Mouse (Mus musculus) adrenal gland, adult (tissue): ENCODE measurements around the gene Siah1a.
A peak's percentile ranks its signal among the peaks of the same experiment; 100 is the strongest.

Experiments
- DNase-seq, 2 experiments: peaks; one replicate each; pipeline ENCODE4 v3.0.0; 2022 to 2023; ENCODE audit warnings: low spot score in 1 of 2; ENCODE audit not compliant: inconsistent age in 2 of 2

Gene Siah1a

GRCm38 (mm10) chr8:86706756-86707155, 39.0 kb downstream of the Siah1a start:
- peak in 1 of 2 experiments; percentile 49 for DNase-seq

DNA sequence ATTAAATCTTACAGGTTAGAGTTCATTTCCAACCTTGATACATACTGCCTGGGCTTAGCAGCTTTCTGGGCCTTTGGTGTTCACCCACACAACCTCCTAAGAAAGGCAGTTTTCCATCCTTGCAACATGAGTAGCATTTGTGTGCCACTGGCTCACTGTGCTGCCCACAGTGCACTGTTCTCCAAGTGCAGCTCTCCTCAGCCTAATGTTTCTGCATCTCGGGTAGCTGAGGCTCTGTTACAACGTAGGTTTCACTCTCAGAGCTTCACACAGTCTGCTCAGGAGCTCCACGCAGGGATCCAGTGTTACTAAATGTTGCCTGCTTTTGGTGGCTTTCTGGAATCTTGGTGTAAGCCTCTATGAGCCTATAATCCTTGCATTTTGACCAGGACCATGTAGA, 40.4 kb downstream of the Siah1a start:
- DNase-seq, result no peak

- no peak for DNase-seq
Measured at GRCm38 (mm10) chr8:86702453-86702852, 43.3 kb downstream of the Siah1a start.

GRCm38 (mm10) chr8:86699471-86699870, 46.3 kb downstream of the Siah1a start:
- DNase-seq, result no peak

- peak; percentile 69 to 84 for DNase-seq
Measured at GRCm38 (mm10) chr8:86698811-86699421, 46.8 kb downstream of the Siah1a start.

DNA sequence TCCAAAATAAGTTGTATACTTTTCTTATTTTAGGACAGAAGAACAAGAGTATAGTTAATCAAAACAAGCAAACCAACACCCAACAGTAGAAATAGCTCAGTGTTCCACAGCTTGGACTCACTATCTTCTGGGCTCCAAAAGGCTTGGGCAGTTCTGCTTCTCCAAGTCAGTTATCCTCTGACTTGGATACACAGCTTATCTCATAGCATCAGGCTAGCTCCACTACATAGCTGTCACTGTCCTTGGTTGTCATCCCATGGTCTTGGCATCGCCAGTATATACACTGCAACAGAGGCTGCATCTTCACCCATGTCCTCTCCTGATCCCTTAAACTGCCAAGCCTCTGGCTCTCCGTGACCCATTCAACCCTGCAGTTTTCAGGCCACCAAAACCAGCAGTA, 50.0 kb downstream of the Siah1a start:
- DNase-seq, result peak in 1 of 2 experiments; percentile 18

DNA sequence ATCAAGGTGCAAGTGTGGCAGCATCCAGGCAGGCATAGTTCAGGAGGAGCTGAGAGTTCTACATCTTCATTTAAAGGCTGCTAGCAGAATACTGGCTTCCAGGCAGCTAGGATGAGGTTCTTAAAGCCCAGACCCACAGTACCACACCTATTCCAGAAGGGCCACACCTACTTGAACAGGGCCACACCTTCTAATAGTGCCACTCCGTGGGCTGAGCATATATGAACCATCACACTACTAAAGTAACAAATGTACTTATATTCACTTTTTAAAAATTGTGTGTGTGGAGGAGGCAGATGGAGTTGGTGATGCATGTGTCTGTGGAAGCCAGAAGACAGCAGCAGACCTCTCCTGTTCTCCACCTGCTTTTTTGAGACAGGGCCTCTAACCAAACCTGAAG, 51.7 kb downstream of the Siah1a start:
- peak in 1 of 2 experiments; percentile 18 for DNase-seq

DNA sequence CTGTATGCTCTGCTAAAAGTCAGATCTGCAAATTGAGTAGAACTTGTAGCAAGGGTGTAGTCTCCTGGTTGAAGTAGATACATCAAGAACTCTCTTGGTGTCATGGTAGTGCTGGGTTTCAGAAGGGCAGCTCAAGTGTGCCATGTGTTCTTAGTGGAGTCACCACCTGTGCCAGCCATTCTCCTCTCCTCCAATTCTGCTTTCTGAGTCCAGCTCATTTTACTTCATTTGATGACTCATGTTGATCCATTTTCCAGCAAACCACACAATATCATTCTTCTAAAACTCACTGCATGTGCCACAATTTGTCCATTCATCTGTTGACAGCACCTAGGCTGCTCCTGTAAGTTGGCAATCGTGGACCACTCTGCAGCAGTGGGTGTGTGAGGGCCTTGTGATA, 53.6 kb downstream of the Siah1a start:
- peak in 1 of 2 experiments; percentile 30 for DNase-seq

DNA sequence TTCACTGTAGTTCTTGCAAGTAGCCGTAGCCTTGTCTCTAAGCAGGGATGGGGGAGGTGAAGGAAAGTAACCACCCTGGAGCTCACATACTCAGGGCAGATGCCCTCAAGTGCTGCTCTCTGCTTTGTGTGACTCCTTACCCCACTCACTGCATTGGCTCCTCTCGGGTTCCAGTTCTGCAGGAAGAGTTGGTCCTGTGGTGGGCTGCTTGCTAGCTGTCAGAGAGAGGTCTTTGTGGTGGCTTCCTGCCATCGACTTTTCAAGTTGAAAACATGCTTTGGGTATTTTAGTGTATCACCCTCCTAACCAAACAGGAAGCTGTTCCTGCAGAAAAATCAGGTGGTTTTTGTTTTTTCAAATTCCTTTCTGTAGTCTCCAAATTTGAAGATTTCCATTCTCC, 59.1 kb downstream of the Siah1a start:
- DNase-seq, result no peak
